Mouse (Mus musculus): ENCODE measurements around the gene M1ap. TPM values are rescaled to one million over a fixed set of nuclear protein-coding genes. Genes with fewer than 3 reads are reported as not detected.

M1ap gene
- total and polyA plus RNA-seq, 2 experiments from 2014 or later, result 1.2 TPM; not detected in 1

DNA sequence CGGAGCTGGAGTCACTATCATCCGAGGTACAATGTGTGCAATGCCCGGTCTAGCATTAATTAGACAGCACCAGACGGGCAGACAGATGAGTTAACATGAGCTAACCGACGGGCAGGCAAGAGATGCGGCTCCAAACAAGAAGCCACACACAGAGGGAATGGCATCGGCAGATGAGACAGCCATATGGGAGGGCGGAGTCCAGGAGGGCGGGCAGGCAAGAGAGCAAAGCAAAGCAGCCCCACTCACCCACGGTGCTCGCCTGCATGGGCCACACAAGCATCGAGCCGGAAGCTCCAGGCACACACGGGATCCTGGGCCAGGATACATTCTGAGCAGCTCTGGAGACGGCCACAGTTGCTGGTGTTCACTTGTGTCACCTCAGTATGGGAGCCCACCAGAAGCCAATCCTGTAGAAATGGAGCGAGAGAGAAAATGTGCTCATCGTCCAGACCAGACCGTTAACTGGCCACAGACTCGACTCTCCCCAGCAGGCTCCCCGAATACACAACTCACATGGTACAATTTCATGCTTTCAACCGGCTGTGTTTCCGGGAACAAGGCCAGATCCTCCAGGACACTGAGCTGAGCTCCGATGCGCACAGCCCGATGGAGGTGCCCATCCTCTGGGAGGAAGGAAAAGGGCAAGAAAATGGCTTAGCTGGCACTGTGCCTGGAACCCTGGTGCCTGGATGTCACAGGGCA lies 29.5 kb upstream of the M1ap start:
- TF ChIP-seq CTCF (IDR thresholded peaks at IDR 0.05), result no peak
- Histone ChIP-seq H3K4me3 (ENCODE audit: low read depth, low read length) (no peak overlapping the region), H3K4me1 (ENCODE audit: insufficient read depth, low read length) (no peaks in the 10 kb centered on the region), H3K27ac (ENCODE audit: low read depth, low read length) (no peak overlapping the region), H3K9me3 (ENCODE audit: low read length) (no peaks in the 10 kb centered on the region), H3K27me3 (ENCODE audit: insufficient read depth, low read length) (no peaks in the 10 kb centered on the region), H3K4me2 (ENCODE audit: low read depth, low read length, poor library complexity, severe bottlenecking) (no peak overlapping the region), H3K36me3 (ENCODE audit: insufficient read depth, low read length) (peaks cover 45% of the 10 kb centered on the region), H3K9ac (replicated peaks; ENCODE audit: low read length, poor library complexity, severe bottlenecking) (no peak overlapping the region)
- DNase-seq (ENCODE audit: low spot score), result peak; percentile 89
- WGBS, result 71% methylated on average over 26 of the region's 26 CpGs
- ATAC-seq (ENCODE audit: low FRiP score), result peak; percentile 62; the same call in 1 of the 2 replicates

DNA sequence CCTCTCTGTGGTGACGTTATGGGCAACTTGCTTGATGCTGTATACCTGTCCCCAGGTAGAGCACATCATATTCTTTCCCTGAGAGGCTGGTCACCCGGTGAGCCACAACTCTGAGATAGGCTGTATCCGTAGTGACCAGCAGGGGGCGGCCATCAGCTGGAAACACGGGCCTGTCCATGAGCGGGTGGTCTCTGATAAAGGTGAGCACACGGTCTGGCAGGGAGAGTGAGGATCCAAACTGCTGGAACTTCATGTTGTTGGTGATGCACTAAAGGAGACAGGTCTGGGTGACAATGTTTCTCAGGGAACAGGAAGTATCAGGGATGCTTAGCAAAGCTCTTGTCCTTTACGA lies 28.9 kb upstream of the M1ap start:
- peak; percentile 81 for TF ChIP-seq CTCF (IDR thresholded peaks at IDR 0.05)
- H3K27me3 ChIP-seq (ENCODE audit: insufficient read depth, low read length), result no peaks in the 10 kb centered on the region
- WGBS, result 18% methylated on average over 8 of the region's 8 CpGs
- H3K4me2 ChIP-seq (ENCODE audit: low read depth, low read length, poor library complexity, severe bottlenecking), result no peak overlapping the region
- ATAC-seq (ENCODE audit: low FRiP score) (peak; percentile 43; the same call in 1 of the 2 replicates), DNase-seq (ENCODE audit: low spot score) (peak; percentile 54)
- H3K27ac ChIP-seq (ENCODE audit: low read depth, low read length), result no peak overlapping the region
- H3K4me1 ChIP-seq (ENCODE audit: insufficient read depth, low read length), result no peaks in the 10 kb centered on the region
- no peak overlapping the region for H3K4me3 ChIP-seq (ENCODE audit: low read depth, low read length)
- H3K9me3 ChIP-seq (ENCODE audit: low read length), result no peaks in the 10 kb centered on the region
- H3K36me3 ChIP-seq (ENCODE audit: insufficient read depth, low read length), result peaks cover 44% of the 10 kb centered on the region
- no peak overlapping the region for H3K9ac ChIP-seq (replicated peaks; ENCODE audit: low read length, poor library complexity, severe bottlenecking)

DNA sequence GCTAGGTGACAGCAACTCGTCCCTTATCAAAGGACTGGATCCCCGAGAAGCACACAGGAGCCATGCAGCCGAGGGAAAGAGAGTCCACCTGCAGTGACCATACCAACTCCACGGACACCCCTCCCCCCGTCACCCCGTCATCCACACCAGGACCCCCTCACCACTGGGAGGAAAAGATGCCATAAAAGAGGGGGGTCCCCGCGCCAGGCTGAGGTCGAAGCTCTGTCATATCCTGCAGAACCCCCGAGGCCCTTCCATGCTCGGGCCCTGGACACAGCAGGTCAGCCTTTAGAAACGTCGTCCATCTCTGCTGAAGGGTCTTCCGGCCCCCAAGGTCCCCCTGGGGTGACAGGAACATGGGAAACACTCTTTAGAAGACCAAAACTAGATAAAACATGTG lies 28.3 kb upstream of the M1ap start:
- no peaks in the 10 kb centered on the region for H3K27me3 ChIP-seq (ENCODE audit: insufficient read depth, low read length)
- no peak for ATAC-seq (ENCODE audit: low FRiP score)

DNA sequence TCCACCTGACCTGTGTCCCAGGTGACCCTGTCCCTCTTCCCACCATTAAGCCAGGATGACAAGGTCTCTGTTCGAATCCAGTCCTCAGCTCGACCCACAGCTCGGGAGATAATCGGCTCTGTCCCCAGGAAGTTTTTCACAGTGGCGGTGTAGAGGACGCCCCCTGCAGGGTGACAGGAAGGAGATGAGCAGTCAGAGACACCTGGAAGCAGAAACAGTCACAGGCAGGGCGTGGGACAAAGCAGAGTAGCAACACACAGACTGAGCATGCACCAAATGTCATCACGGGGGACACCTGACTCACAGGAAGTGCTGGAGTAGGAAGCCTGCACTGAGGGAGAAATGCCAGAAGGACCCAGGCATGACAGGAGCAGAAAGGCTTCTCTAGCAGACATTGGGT lies 27.2 kb upstream of the M1ap start:
- no peaks in the 10 kb centered on the region for H3K4me1 ChIP-seq (ENCODE audit: insufficient read depth, low read length)
- peaks cover 34% of the 10 kb centered on the region for H3K36me3 ChIP-seq (ENCODE audit: insufficient read depth, low read length)
- DNase-seq (ENCODE audit: low spot score) (no peak), ATAC-seq (ENCODE audit: low FRiP score) (no peak)
- whole genome bisulfite sequencing, result 61% methylated on average over 8 of the region's 8 CpGs
- no peaks in the 10 kb centered on the region for H3K9me3 ChIP-seq (ENCODE audit: low read length)
- H3K27me3 ChIP-seq (ENCODE audit: insufficient read depth, low read length), result no peaks in the 10 kb centered on the region
- no peak overlapping the region for H3K4me2 ChIP-seq (ENCODE audit: low read depth, low read length, poor library complexity, severe bottlenecking)
- H3K27ac ChIP-seq (ENCODE audit: low read depth, low read length), result no peak overlapping the region
- TF ChIP-seq CTCF (IDR thresholded peaks at IDR 0.05), result no peak
- no peak overlapping the region for H3K9ac ChIP-seq (replicated peaks; ENCODE audit: low read length, poor library complexity, severe bottlenecking)
- H3K4me3 ChIP-seq (ENCODE audit: low read depth, low read length), result no peak overlapping the region

More for the DNA sequence above, 28.3 kb upstream of the M1ap start:
- no peak overlapping the region for H3K9ac ChIP-seq (replicated peaks; ENCODE audit: low read length, poor library complexity, severe bottlenecking)
- peaks cover 38% of the 10 kb centered on the region for H3K36me3 ChIP-seq (ENCODE audit: insufficient read depth, low read length)
- DNase-seq (ENCODE audit: low spot score), result no peak
- H3K4me3 ChIP-seq (ENCODE audit: low read depth, low read length), result no peak overlapping the region
- no peaks in the 10 kb centered on the region for H3K4me1 ChIP-seq (ENCODE audit: insufficient read depth, low read length)
- no peak for TF ChIP-seq CTCF (IDR thresholded peaks at IDR 0.05)
- H3K27ac ChIP-seq (ENCODE audit: low read depth, low read length), result no peak overlapping the region
- no peaks in the 10 kb centered on the region for H3K9me3 ChIP-seq (ENCODE audit: low read length)
- H3K4me2 ChIP-seq (ENCODE audit: low read depth, low read length, poor library complexity, severe bottlenecking), result no peak overlapping the region
- 89% methylated on average over 14 of the region's 14 CpGs for WGBS

DNA sequence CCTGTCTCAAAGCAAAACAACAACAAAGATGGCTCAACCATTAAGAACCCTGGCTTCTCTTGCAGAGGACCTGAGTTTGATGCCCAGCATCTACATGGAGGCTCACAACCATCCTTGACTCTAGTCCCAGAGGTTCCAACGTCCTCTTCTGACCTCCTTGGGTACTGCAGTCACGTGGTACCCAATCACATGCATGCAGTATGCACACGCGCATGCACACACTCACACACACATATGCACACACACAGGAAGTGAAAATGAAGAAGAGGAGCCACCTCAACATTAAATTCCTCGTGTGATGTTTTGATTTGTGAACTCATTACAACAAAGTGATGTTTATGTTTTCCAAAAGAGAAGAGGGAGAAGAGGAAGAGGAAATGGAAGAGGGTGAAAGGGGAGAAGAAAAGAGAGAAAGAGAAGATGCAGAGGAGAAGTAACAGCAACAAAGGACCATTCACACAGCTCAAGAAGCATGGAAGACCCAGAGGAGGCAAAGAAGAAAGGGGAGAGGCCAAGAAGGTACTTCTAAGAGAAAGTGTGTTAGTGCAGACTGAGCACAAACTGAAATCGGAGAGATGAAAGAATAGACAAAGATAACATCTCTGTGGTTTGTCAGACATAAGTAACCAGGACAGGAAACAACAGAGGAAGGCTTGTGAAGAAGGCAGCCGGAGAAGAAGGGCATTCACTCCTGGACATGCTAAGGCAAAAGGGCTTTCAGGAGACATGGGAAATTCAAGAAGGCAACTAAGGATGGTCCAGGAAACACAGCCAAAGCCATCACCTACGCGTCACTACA lies 25.1 kb upstream of the M1ap start:
- WGBS, result 78% methylated on average over 9 of the region's 9 CpGs
- no peaks in the 10 kb centered on the region for H3K27me3 ChIP-seq (ENCODE audit: insufficient read depth, low read length)
- H3K4me3 ChIP-seq (ENCODE audit: low read depth, low read length), result no peak overlapping the region
- no peaks in the 10 kb centered on the region for H3K9me3 ChIP-seq (ENCODE audit: low read length)
- DNase-seq (ENCODE audit: low spot score), result no peak
- no peak for TF ChIP-seq CTCF (IDR thresholded peaks at IDR 0.05)
- ATAC-seq (ENCODE audit: low FRiP score), result no peak
- no peaks in the 10 kb centered on the region for H3K4me1 ChIP-seq (ENCODE audit: insufficient read depth, low read length)
- H3K9ac ChIP-seq (replicated peaks; ENCODE audit: low read length, poor library complexity, severe bottlenecking), result no peak overlapping the region
- H3K27ac ChIP-seq (ENCODE audit: low read depth, low read length), result no peak overlapping the region
- H3K36me3 ChIP-seq (ENCODE audit: insufficient read depth, low read length), result peaks cover 34% of the 10 kb centered on the region
- H3K4me2 ChIP-seq (ENCODE audit: low read depth, low read length, poor library complexity, severe bottlenecking), result no peak overlapping the region

DNA sequence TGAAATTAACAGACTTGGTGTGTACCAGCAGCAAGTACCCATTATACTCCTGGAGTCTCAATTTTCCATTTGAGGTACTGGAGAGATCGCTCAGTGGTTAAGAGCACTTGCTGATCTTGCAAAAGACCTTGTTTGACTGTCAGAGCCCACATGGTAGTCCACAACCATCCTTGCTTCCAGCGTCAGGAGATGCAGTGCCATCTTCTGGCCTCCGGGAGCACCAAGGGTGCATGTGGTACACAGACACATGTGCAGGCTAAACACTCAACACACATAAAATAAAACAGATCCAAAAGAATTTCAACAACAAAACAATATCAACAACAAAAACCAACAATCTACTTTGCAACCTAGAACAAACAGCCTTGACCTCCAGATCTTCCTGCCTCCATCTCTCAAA lies 21.7 kb upstream of the M1ap start:
- peak; percentile 57 for TF ChIP-seq CTCF (IDR thresholded peaks at IDR 0.05)
- Histone ChIP-seq H3K4me3 (ENCODE audit: low read depth, low read length) (no peak overlapping the region), H3K4me1 (ENCODE audit: insufficient read depth, low read length) (no peaks in the 10 kb centered on the region), H3K9ac (replicated peaks; ENCODE audit: low read length, poor library complexity, severe bottlenecking) (no peak overlapping the region), H3K27ac (ENCODE audit: low read depth, low read length) (no peak overlapping the region), H3K36me3 (ENCODE audit: insufficient read depth, low read length) (peaks cover 9% of the 10 kb centered on the region; the same call in 1 of the 2 replicates), H3K4me2 (ENCODE audit: low read depth, low read length, poor library complexity, severe bottlenecking) (no peak overlapping the region), H3K9me3 (ENCODE audit: low read length) (no peaks in the 10 kb centered on the region), H3K27me3 (ENCODE audit: insufficient read depth, low read length) (no peaks in the 10 kb centered on the region)
- DNase-seq (ENCODE audit: low spot score), result no peak
- no peak for ATAC-seq (ENCODE audit: low FRiP score)
- WGBS, result 55% methylated on average over 3 of the region's 3 CpGs
